Mouse (Mus musculus) testis, adult 2 months (tissue): ENCODE measurements around the gene Exoc4. TPM values are rescaled to one million over a fixed set of nuclear protein-coding genes. Genes with fewer than 3 reads are reported as not detected.
A peak's percentile ranks its signal among the peaks of the same experiment; 100 is the strongest.

Experiments
- H3K27ac ChIP-seq: fragments of 200-500 bp; 2 replicates; pipeline ENCODE4 v1.5.1; 2012; ENCODE audit warnings: low read depth, low read length; ENCODE audit not compliant: control insufficient read depth, insufficient read depth
- H3K27me3 ChIP-seq: fragments of 200-500 bp; 2 replicates; pipeline ENCODE4 v1.6.1; 2012; ENCODE audit warnings: mild to moderate bottlenecking, low read length, moderate library complexity; ENCODE audit not compliant: control insufficient read depth, insufficient read depth
- H3K36me3 ChIP-seq: fragments of 200-500 bp; 2 replicates; pipeline ENCODE4 v1.6.1; 2012; ENCODE audit warnings: mild to moderate bottlenecking, low read length; ENCODE audit not compliant: control insufficient read depth, insufficient read depth
- H3K4me1 ChIP-seq: fragments of 200-500 bp; 2 replicates; pipeline ENCODE4 v1.6.1; 2012; ENCODE audit warnings: low read length; ENCODE audit not compliant: control insufficient read depth, insufficient read depth
- H3K4me3 ChIP-seq: fragments of 200-500 bp; 2 replicates; pipeline ENCODE4 v1.5.1; 2012; ENCODE audit warnings: low read depth, mild to moderate bottlenecking, low read length, moderate library complexity, mixed read lengths; ENCODE audit not compliant: control insufficient read depth
- CTCF ChIP-seq: fragments of 200-500 bp; IDR thresholded peaks from 2 replicates; pipeline ENCODE4 v1.5.1; 2012; ENCODE audit warnings: low read depth, mild to moderate bottlenecking, inconsistent platforms, low read length, moderate library complexity; ENCODE audit not compliant: control insufficient read depth, insufficient read depth, insufficient replicate concordance
- POLR2A ChIP-seq: fragments of 200-500 bp; IDR thresholded peaks from 2 replicates; pipeline ENCODE4 v1.6.1; 2012; ENCODE audit warnings: low read depth, mild to moderate bottlenecking, inconsistent platforms, low read length, moderate library complexity; ENCODE audit not compliant: control insufficient read depth
- polyA plus RNA-seq: library from polyadenylated mRNA; depleted of rRNA; stranded (reverse); fragments of >200 nt; gene quantifications from 2 replicates; pipeline ENCODE4 v1.2.3, GENCODE M21; 2012; rRNA removed

Exoc4 gene
- polyA plus RNA-seq = 2.6 and 3.3 TPM in 2 replicates

DNA sequence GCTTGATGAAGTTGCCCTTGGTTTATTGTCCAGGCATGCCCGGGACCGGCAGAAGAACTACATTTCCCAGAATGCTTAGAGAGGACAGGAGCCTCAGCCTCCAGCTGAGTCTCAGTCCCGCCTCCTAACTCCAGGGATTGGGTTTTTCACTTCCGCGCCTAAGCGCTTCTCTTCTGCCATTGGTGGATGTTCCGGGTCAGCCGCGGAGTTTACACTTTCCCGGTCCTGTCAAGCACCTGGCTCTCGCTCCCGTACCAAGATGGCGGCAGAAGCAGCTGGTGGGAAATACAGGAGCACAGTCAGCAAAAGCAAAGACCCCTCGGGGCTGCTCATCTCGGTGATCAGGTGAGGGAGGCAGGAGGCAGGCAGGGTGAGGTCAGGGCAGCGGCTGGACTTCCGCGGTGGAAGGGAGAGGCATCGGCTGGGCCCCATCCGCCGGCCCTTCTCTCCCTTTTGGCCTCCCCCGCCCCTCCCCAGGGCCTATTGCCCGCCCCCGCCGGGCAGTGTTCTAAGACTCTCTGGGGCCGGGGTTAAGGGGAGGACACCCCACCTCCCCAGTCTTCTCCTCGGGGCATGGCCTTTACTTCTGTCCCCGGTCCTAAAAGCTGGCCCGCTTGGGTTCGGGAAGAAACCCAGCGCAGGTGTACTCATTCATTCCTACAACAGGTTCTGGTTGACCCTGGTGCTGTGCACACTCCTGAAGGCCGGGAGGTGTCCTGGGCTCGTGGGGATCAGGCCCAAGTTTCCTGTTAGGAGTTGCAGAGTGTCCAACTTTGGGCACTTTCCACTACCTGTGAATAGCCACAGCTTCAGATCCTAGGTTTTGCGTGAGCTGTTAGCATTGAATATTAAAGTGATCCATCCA lies at the start of gene Exoc4:
Exoc4 (plus strand) TSS at position 192 of the 865 bp plus-strand sequence.
- H3K27ac ChIP-seq = peak within 1 kb of the TSS; percentile 77

DNA sequence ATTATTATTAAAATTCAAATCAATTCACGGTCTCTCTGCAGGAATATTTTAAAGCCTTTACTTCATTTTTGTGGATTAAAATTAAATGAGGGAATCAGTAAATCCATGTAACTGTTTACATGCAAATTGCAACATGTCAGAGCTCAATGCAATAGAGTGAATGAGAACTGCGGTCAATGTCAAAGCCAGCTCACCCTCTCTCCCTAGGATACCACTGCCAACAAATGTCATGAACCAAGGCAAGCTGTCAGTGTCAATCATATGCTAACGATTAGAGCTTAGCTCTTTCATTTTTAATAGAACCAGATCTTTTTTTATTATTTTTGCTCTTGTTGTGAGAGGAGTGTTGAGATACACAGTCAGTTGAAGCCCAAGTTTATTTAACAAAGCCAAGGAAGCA lies 30.1 kb upstream of the Exoc4 start:
- TF ChIP-seq CTCF (no peak), POLR2A (no peak)
- H3K4me3 ChIP-seq = no peak overlapping the region
- H3K27me3 ChIP-seq = no peaks in the 10 kb centered on the region
- H3K27ac ChIP-seq = no peak overlapping the region
- H3K4me1 ChIP-seq = no peaks in the 10 kb centered on the region
- H3K36me3 ChIP-seq = no peaks in the 10 kb centered on the region

More for the DNA sequence above, at the start of gene Exoc4:
- Histone ChIP-seq H3K36me3 (no peaks in the 10 kb centered on the region), H3K4me3 (peak within 1 kb of the TSS; percentile 99), H3K4me1 (peaks cover 3% of the 10 kb centered on the region), H3K27me3 (no peaks in the 10 kb centered on the region)
- TF ChIP-seq POLR2A (peak; percentile 65), CTCF (no peak)

DNA sequence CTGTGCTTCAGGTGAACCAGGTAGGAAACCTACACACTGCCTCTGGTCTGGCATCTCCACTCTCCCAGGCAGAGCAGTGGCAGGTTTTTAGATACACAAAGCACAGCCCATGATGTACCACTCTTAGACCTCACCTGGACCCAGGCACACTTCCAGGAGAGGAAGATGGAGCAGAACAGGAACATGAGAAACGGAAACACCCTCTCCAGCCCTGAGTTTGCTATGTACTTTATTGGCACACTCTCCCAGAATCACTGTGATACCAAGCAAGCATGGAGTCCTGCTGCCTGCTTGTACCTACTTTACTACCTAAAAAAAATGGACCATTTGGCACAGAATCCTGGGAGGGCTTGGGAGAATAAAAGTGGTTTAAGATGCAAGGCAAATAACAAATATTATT lies 22.2 kb upstream of the Exoc4 start:
- Histone ChIP-seq H3K4me1 (no peaks in the 10 kb centered on the region), H3K4me3 (no peak overlapping the region), H3K27ac (no peak overlapping the region), H3K27me3 (no peaks in the 10 kb centered on the region), H3K36me3 (no peaks in the 10 kb centered on the region)
- TF ChIP-seq POLR2A (no peak), CTCF (no peak)

DNA sequence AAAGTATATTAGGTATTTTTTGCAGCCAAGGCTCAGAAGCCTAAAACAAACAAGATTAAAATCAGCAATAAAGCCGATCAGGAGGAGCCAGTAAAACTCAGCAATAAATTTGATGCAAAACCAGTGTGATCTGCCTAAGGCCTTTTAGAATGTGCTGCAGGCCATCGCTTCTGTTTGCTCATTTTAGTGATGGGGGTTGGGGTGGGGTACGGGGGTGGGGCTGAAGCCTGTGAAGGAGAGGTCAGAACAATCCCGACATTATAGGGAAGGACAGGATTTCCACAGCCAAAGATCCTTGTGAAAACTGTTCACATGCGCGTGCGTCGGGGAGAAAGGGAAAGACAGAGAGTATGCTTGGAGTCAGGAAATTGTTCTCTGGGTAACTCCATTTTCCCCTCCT lies 21.5 kb upstream of the Exoc4 start:
- H3K27ac ChIP-seq = no peak overlapping the region
- TF ChIP-seq POLR2A (no peak), CTCF (no peak)
- H3K4me3 ChIP-seq = no peak overlapping the region
- H3K36me3 ChIP-seq = no peaks in the 10 kb centered on the region
- no peaks in the 10 kb centered on the region for H3K27me3 ChIP-seq
- H3K4me1 ChIP-seq = no peaks in the 10 kb centered on the region

DNA sequence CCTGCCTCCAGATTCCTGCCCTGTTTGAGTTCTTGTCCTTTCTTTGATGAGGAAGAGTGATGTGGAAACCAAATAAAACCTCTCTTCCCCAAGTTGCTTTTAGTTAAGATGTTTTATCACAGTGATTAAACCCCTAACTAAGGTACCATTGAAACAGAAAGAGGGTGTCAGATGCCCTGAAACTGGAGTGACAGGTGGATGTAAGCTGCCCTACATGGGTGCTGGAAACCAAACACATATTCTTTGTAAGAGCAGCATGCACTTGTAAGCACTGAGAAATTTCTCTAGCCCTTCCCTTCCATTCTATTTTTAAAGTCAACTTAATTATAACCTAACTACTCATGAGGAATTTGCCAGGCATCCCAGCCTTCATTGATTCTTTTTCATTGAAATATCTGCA lies 7.6 kb upstream of the Exoc4 start:
- Histone ChIP-seq H3K4me3 (no peak overlapping the region), H3K27ac (no peak overlapping the region), H3K27me3 (no peaks in the 10 kb centered on the region), H3K4me1 (no peaks in the 10 kb centered on the region), H3K36me3 (no peaks in the 10 kb centered on the region)
- TF ChIP-seq POLR2A (no peak), CTCF (no peak)

DNA sequence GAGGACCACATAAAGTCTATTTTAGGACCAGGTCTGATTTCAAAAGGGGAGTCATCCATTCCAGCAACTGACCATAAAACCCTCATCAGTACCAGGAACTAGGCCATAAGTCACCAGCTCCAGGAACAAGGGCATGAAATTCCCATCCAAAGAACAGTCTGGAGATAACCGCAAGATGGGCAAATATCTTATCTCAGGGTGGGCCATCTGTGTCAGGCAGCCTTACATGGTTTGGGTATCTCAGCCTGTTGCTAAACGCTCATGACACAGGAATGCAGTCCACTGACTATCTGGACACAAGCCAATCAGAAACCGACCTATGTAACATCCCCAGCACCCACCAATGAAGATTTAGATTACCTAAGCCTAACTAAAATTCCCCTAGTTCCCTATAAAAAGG lies 4.3 kb upstream of the Exoc4 start:
- H3K27ac ChIP-seq = no peak overlapping the region
- no peaks in the 10 kb centered on the region for H3K27me3 ChIP-seq
- H3K4me3 ChIP-seq = no peak overlapping the region
- no peak for TF ChIP-seq POLR2A
- TF ChIP-seq CTCF = no peak
- H3K4me1 ChIP-seq = peaks cover 3% of the 10 kb centered on the region
- no peaks in the 10 kb centered on the region for H3K36me3 ChIP-seq

DNA sequence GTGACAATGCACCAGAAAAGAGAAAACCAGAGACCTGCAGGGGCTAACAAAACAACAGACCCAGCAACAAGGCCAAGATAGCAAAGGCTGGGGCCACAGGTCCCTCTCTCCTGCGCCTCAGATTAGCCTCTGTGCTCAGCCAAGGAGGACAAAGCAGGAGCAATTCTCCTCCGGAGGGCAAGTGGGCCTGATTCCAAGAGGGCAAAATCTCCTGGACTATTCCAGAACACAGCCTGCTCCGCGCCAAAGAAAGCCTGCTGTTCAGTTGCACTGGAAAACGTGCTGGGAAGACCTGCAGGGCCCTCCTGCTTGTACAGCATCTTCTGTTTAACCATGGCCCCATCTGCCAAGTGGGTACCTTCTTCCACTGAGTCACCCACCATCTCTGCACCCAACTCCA lies 1.7 kb upstream of the Exoc4 start:
- Histone ChIP-seq H3K27ac (no peak overlapping the region), H3K27me3 (no peaks in the 10 kb centered on the region), H3K36me3 (no peaks in the 10 kb centered on the region), H3K4me3 (no peak overlapping the region), H3K4me1 (peaks cover 3% of the 10 kb centered on the region)
- TF ChIP-seq POLR2A (no peak), CTCF (no peak)
